Mouse (Mus musculus) bone marrow macrophage, adult 2 months (primary cell): ENCODE measurements at regions not wholly inside any gene's neighbourhood (a gene's known extent, or its start where the extent isn't known, plus 50 kb on each side); places are given as distances from the start of the nearest gene placed in this dataset.
"Not testable (repeated sequence)": the region's sequence is repeated elsewhere in the genome, so short reads cannot be mapped to it uniquely, and the experiment has no call there.

Experiments
- CTCF ChIP-seq: IDR thresholded peaks from 2 replicates; pipeline ENCODE4 v1.5.1; 2012; ENCODE audit warnings: low read depth, mild to moderate bottlenecking, low read length, moderate library complexity
- POLR2A ChIP-seq: IDR thresholded peaks from 2 replicates; pipeline ENCODE4 v1.6.1; 2012; ENCODE audit warnings: mild to moderate bottlenecking, low read depth, low read length, borderline replicate concordance

DNA sequence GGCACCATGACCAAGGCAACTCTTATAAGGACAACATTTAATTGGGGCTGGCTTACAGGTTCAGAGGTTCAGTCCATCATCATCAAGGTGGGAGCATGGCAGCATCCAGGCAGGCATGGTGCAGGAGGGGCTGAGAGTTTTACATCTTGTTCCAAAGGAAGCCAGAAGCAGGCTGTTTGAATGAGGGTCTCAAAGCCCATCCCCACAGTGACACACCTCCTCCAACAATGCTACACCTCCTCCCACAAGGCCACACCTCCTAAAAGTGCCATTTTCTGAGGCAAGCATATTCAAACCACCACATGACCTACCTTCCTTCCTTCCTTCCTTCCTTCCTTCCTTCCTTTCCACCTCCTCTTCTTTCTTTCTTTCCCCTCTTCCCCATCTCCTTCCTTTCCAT is 84.5 kb upstream of the Cpsf6 start:
- TF ChIP-seq POLR2A, CTCF: not testable (repeated sequence)
